Mouse (Mus musculus) megakaryocyte, embryonic 14.5 days (primary cell): ENCODE measurements around the gene Npas1.

ENCODE experiments used
- FLI1 ChIP-seq: IDR thresholded peaks from 2 replicates; pipeline ENCODE4 v1.6.1; 2012; ENCODE audit warnings: low read length, inconsistent platforms, mixed read lengths
- GATA1 ChIP-seq: IDR thresholded peaks from 3 replicates; pipeline ENCODE4 v1.6.1; 2012; ENCODE audit warnings: mixed read lengths, low read length, inconsistent platforms, borderline replicate concordance

DNA sequence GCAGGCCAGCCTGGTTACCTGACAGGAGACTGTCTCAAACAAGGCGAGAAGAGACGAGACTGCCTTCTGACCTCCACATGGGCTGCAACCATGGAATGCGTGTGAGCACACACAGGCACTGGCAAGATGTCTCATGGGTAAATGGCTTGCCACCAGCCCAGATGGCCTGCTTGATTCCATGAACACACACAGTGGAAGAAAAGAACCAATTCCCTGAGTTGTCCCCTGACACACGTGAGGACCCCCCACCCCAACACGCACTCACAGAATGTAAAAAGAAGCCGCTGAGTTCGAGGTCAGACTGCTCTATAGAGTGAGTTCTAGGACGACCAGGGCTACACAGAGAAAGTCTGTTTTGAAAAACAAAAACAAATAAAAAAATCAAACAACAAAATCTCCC lies at the start of gene Npas1:
- TF ChIP-seq GATA1, result no peak
- no peak for TF ChIP-seq FLI1
